Mouse (Mus musculus) bone marrow, adult 2 months (tissue): Measurements from ENCODE around the gene Emp2. TPM values are rescaled to one million over a fixed set of nuclear protein-coding genes. Genes with fewer than 3 reads are reported as not detected.

Source experiments
- H3K27ac ChIP-seq: fragments of 200-500 bp; 2 replicates; pipeline ENCODE4 v1.5.1; 2012; ENCODE audit warnings: low read depth, mild to moderate bottlenecking, control low read depth, inconsistent platforms, low read length; ENCODE audit not compliant: control insufficient read depth, poor library complexity, insufficient read depth
- H3K4me1 ChIP-seq: fragments of 200-500 bp; 2 replicates; pipeline ENCODE4 v1.6.1; 2011; ENCODE audit warnings: low read length; ENCODE audit not compliant: control insufficient read depth, insufficient read depth
- H3K4me3 ChIP-seq: fragments of 200-500 bp; replicated peaks from 2 replicates; pipeline ENCODE3; 2011; ENCODE audit warnings: mild to moderate bottlenecking, low read depth, low read length, control low read depth; ENCODE audit not compliant: control insufficient read depth
- CTCF ChIP-seq: fragments of 200-500 bp; IDR thresholded peaks from 2 replicates; pipeline ENCODE4 v1.5.1; 2011; ENCODE audit warnings: low read length, control low read depth; ENCODE audit not compliant: control insufficient read depth, insufficient read depth
- POLR2A ChIP-seq: fragments of 200-500 bp; IDR thresholded peaks from 2 replicates; pipeline ENCODE4 v1.6.1; 2011; ENCODE audit warnings: low read depth, mild to moderate bottlenecking, control low read depth, low read length, borderline replicate concordance; ENCODE audit not compliant: control insufficient read depth
- polyA plus RNA-seq: library from polyadenylated mRNA; stranded (reverse); fragments of >200 nt; gene quantifications from 2 replicates; pipeline ENCODE4 v1.2.4, GENCODE M21; 2011; ENCODE audit warnings: low replicate concordance; ENCODE audit not compliant: missing spikeins, insufficient read depth, insufficient read length

Emp2 gene
- polyA plus RNA-seq, 1 experiment, result 1.6 TPM

DNA sequence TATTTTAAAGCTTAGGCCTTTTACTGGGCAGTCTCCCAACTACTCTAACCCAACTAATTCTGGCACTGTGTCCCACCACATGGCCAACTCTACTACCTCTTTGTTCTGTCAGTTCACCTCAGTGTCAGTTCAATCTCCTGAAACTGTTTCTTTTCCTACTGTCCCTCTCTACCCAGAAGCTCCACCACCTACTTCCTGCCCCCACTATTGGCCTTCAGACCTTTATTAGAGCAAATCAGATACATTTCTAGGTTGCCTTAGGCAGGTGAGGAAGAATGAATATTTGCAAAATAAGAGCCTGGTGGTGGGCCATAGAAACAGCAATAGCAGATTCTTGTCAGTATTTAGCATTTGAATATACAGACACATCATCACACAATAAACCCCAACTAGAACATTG lies 77.2 kb downstream of the Emp2 start:
- H3K27ac ChIP-seq, result no peak overlapping the region

More for the DNA sequence above, 77.2 kb downstream of the Emp2 start:
- TF ChIP-seq POLR2A, result no peak
- no peak for TF ChIP-seq CTCF
- Histone ChIP-seq H3K4me3 (no peak overlapping the region), H3K4me1 (no peaks in the 10 kb centered on the region)

Other genes with a start within 250 kb of the Emp2 start
- 9.3 TPM in 1 of 2 replicates, not detected in the other for gene Rpl39l, start 143.7 kb downstream of the Emp2 start, polyA plus RNA-seq
- gene Atf7ip2, start 121.3 kb downstream of the Emp2 start, polyA plus RNA-seq, result 1.0 TPM in 1 of 2 replicates, not detected in the other
- gene Tekt5, start 81.5 kb upstream of the Emp2 start, polyA plus RNA-seq, result 0.77 TPM in 1 of 2 replicates, not detected in the other
- 12.7 and 21.4 TPM in 2 replicates for gene Nubp1, start 98.0 kb upstream of the Emp2 start, polyA plus RNA-seq
- gene Tvp23a, start 133.4 kb upstream of the Emp2 start, polyA plus RNA-seq, result 0.85 TPM in 1 of 2 replicates, not detected in the other
- gene Ciita, start 166.1 kb upstream of the Emp2 start, polyA plus RNA-seq, result 4.0 and 11.8 TPM in 2 replicates
- gene Dexi, start 229.1 kb upstream of the Emp2 start, polyA plus RNA-seq, result 4.2 and 4.3 TPM in 2 replicates
- 3.0 and 6.3 TPM in 2 replicates for gene Clec16a, start 231.4 kb upstream of the Emp2 start, polyA plus RNA-seq